Mouse (Mus musculus) CD4-positive naive resting alpha-beta T cell, adult 57 days (primary cell): ENCODE measurements around the gene Sytl5. TPM values are rescaled to one million over a fixed set of nuclear protein-coding genes. Genes with fewer than 3 reads are reported as not detected.

Experiments
- total RNA-seq: library from RNA; stranded (reverse); gene quantifications from one replicate; pipeline ENCODE4 v1.2.4, GENCODE M21; 2023

Sytl5 gene
- total RNA-seq = not detected

DNA sequence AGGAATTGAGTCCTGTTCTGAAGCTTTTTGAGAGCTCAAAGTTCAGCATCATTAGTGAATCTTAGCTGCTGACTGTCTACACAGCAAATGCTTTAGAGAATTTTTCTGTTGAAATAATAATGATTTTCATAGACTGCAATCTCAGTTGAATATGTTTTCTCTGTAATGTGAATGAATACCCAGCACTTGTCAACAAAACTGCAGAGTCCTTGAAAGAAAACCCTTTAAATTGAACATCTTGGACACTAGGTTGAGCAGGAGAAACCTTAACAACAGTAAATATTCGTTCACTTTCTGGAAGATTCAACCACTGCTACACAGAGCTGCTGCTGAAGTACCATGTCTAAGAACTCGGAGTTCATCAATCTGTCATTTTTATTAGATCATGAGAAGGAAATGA lies at the start of gene Sytl5:
TSS of gene Sytl5 (plus strand) at position 301 of the 400 bp plus-strand sequence.

DNA sequence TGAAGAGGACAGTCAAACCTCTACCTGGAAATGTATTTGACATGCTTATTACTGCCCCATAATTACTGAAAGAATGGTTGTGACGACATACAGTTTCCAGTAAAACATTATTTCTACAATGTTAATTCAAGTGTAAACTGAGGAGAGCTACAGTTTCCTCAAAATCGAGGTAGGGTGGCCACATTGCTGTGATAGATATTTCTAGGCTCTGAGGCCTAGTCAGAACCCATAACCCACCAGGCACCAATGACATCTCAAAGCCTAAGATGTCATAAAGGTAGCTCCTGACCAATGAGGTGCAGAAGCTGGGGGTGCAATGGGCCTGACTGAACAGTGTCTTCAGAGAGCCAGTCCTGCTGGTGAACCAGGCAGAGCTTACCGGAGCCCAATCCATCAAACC lies 38.8 kb upstream of the Sytl5 start, which contains the start of gene Hypm:
TSS of gene Hypm (plus strand) at position 301 of the 400 bp plus-strand sequence.

DNA sequence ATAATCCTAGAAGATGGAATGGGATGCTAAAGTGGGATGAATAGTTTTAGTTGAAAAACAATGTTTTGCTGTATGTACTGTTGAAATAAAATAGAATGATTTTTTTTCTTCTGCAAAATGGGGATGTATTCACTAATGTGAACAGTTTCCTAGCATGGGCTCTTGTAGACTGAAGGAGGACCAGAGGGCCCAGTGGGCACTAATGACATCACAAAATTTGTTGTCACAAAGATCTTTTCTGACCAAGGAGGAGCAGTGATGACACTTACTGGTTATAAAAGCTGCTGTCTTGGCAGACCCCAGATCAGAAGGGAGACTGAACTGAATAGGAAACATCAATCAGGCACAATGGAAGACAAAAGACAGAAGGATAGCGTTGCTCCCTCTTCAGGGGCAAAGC lies 36.0 kb upstream of the Sytl5 start, which contains the start of gene H2al3:
TSS of gene H2al3 (plus strand) at position 301 of the 400 bp plus-strand sequence.

Other genes with a start within 250 kb of the Sytl5 start
- gene Dynlt3, start 222.6 kb upstream of the Sytl5 start, total RNA-seq = 15.5 TPM
- gene Hypm, start 38.7 kb upstream of the Sytl5 start, total RNA-seq = not detected
- gene H2al3, start 35.9 kb upstream of the Sytl5 start, total RNA-seq = not detected
- not detected for gene Srpx, start 232.1 kb downstream of the Sytl5 start, total RNA-seq